Mouse (Mus musculus): ENCODE measurements around the gene Tenm3.

GRCm38 (mm10) chr8:48492491-48492890 is 351.3 kb downstream of the Tenm3 start:
- TF ChIP-seq CTCF (IDR thresholded peaks at IDR 0.05; ENCODE audit: control insufficient read depth, insufficient read depth, insufficient read length) (no peak), USF1 (IDR thresholded peaks at IDR 0.05; ENCODE audit: low read depth) (no peak), MAX (IDR thresholded peaks at IDR 0.05) (no peak), MYOD1 (IDR thresholded peaks at IDR 0.05; ENCODE audit: control insufficient read depth, insufficient read length, low read depth) (no peak)
